9 mouse cellular contexts compared by ENCODE assay signal in genomic region chr10:83992577-83993305, GRCm38 (mm10).
A peak's percentile ranks its signal among the peaks of the same experiment; 100 is the strongest.
DNase-seq lines count a peak whose midpoint lies in the region; ATAC-seq lines count a peak whose summit lies in the region.
"Had no signal": no experiment of that assay in that cellular context is flagged by ENCODE, and none has a peak within 500 bp of the region (broad histone marks: within the 10 kb centered on the region; RNA-seq: fewer than 3 reads in every experiment).

No protein-coding gene starts in this region.

- no peaks in the 10 kb centered on the region for H3K27me3 ChIP-seq in heart, embryonic 10.5 days (ENCODE audit: insufficient read depth, poor library complexity, severe bottlenecking)
- H3K27me3 ChIP-seq in neural tube, embryonic 13.5 days: no peaks in the 10 kb centered on the region
- no peaks in the 10 kb centered on the region for H3K27me3 ChIP-seq in limb, embryonic 11.5 days (ENCODE audit: control insufficient read depth, insufficient read depth, low read length)
- H3K27me3 ChIP-seq in forebrain, embryonic 15.5 days: no peaks in the 10 kb centered on the region

- H3K4me1 ChIP-seq in heart, embryonic 10.5 days: peaks cover 23% of the 10 kb centered on the region
- peaks cover 9% of the 10 kb centered on the region for H3K4me1 ChIP-seq in neural tube, embryonic 13.5 days (replicated peaks)
- H3K4me1 ChIP-seq in limb, embryonic 11.5 days (ENCODE audit: control insufficient read depth, insufficient read depth, low read length): peaks cover 19% of the 10 kb centered on the region
- H3K4me1 ChIP-seq in forebrain, embryonic 15.5 days: no peaks in the 10 kb centered on the region

- 64% methylated on average over 11 of the region's 11 CpGs for WGBS in heart, embryonic 10.5 days
- 46% methylated on average over 11 of the region's 11 CpGs for WGBS in neural tube, embryonic 13.5 days
- 14% methylated on average over 11 of the region's 11 CpGs for WGBS in limb, embryonic 11.5 days
- WGBS in forebrain, embryonic 15.5 days: 85% methylated on average over 11 of the region's 11 CpGs

- intact Hi-C loops in heart, postnatal 10 days (cut with DNase I): no loop called here

- H3K27ac ChIP-seq in heart, embryonic 10.5 days: peak overlapping the region; percentile 56
- H3K27ac ChIP-seq in neural tube, embryonic 13.5 days (replicated peaks): no peak overlapping the region; the same call in 1 of the 2 replicates
- peak overlapping the region; percentile 36; the same call in 1 of the 2 replicates for H3K27ac ChIP-seq in limb, embryonic 11.5 days (replicated peaks; ENCODE audit: low read depth, low read length)
- H3K27ac ChIP-seq in forebrain, embryonic 15.5 days (replicated peaks): no peak overlapping the region
- H3K27ac ChIP-seq: stomach, postnatal 0 days had no signal

- DNase-seq in heart, embryonic 10.5 days (ENCODE audit: low spot score): no peak
- DNase-seq in heart, postnatal 10 days: no peak
- DNase-seq in neural tube, embryonic 10.5 days (ENCODE audit: extremely low spot score, low spot score): no peak
- DNase-seq in limb, embryonic 11.5 days (ENCODE audit: low spot score): peak; percentile 61
- no peak for DNase-seq in cerebellum, adult 8-10 months
- DNase-seq in left cerebral cortex, adult 18-20 months (ENCODE audit: low spot score in 2 of 2): no peak

- H3K9ac ChIP-seq in neural tube, embryonic 13.5 days: no peak overlapping the region
- 0 out of 2 replicates have a peak overlapping the region, but pooled peaks have one; percentile 22 for H3K9ac ChIP-seq in limb, embryonic 11.5 days (ENCODE audit: low read length)
- H3K9ac ChIP-seq in forebrain, embryonic 15.5 days (replicated peaks): no peak overlapping the region

- H3K4me2 ChIP-seq in neural tube, embryonic 13.5 days: no peak overlapping the region; the same call in 1 of the 2 replicates
- H3K4me2 ChIP-seq in limb, embryonic 11.5 days (ENCODE audit: low read depth, severe bottlenecking): no peak overlapping the region
- H3K4me2 ChIP-seq in forebrain, embryonic 15.5 days (replicated peaks): no peak overlapping the region

- no peaks in the 10 kb centered on the region for H3K36me3 ChIP-seq in heart, embryonic 10.5 days
- H3K36me3 ChIP-seq in neural tube, embryonic 13.5 days: no peaks in the 10 kb centered on the region
- no peaks in the 10 kb centered on the region for H3K36me3 ChIP-seq in limb, embryonic 11.5 days (ENCODE audit: control insufficient read depth, insufficient read depth, low read length)
- H3K36me3 ChIP-seq in forebrain, embryonic 15.5 days: no peaks in the 10 kb centered on the region

- H3K9me3 ChIP-seq in heart, embryonic 10.5 days: no peaks in the 10 kb centered on the region
- no peaks in the 10 kb centered on the region for H3K9me3 ChIP-seq in neural tube, embryonic 13.5 days
- no peaks in the 10 kb centered on the region for H3K9me3 ChIP-seq in limb, embryonic 11.5 days (ENCODE audit: control insufficient read depth, low read length)
- no peaks in the 10 kb centered on the region for H3K9me3 ChIP-seq in forebrain, embryonic 15.5 days

- ATAC-seq in neural tube, embryonic 13.5 days (ENCODE audit: low read depth): peak; percentile 74
- peak; percentile 82 for ATAC-seq in limb, embryonic 11.5 days (ENCODE audit: insufficient number of reproducible peaks, low FRiP score, low TSS enrichment, low read depth)
- ATAC-seq in forebrain, embryonic 15.5 days (replicated peaks): no peak

- H3K4me3 ChIP-seq in heart, embryonic 10.5 days: no peak overlapping the region
- H3K4me3 ChIP-seq in neural tube, embryonic 13.5 days: no peak overlapping the region
- no peak overlapping the region for H3K4me3 ChIP-seq in limb, embryonic 11.5 days (ENCODE audit: low read depth, low read length)
- H3K4me3 ChIP-seq in forebrain, embryonic 15.5 days: no peak overlapping the region

Comparison
In these comparisons a context has a peak if more than half of its experiments do, and no peak if none do; other contexts are left out.
1. H3K27ac ChIP-seq: peak in heart, embryonic 10.5 days (single experiment) and limb, embryonic 11.5 days (single experiment); none in neural tube, embryonic 13.5 days (single experiment) and forebrain, embryonic 15.5 days (single experiment).